Mouse (Mus musculus): ENCODE measurements around the gene Rab44. TPM values are rescaled to one million over a fixed set of nuclear protein-coding genes. Genes with fewer than 3 reads are reported as not detected.
A peak's percentile ranks its signal among the peaks of the same experiment; 100 is the strongest.

The Rab44 gene
- polyA plus RNA-seq, 2 experiments, result 3.7 to 12.8 TPM

- ATAC-seq (ENCODE audit: insufficient read depth), result no peak
- Histone ChIP-seq H3K27me3 (ENCODE audit: control insufficient read depth, insufficient read depth, low read length) (peaks cover 30% of the 10 kb centered on the region), H3K9me3 (ENCODE audit: control insufficient read depth, low read length) (no peaks in the 10 kb centered on the region), H3K4me1 (replicated peaks; ENCODE audit: control insufficient read depth in 2 of 2, insufficient read depth in 2 of 2, low read length in 1 of 2) (peaks cover 1 to 4% of the 10 kb centered on the region in 2 experiments; a peak in 2 of 4 replicates), H3K9ac (replicated peaks) (no peak within 1 kb of the TSS), H3K27ac (no peak within 1 kb of the TSS), H3K36me3 (replicated peaks; ENCODE audit: control insufficient read depth, insufficient read depth, low read depth) (no peaks in the 10 kb centered on the region), H3K4me3 (ENCODE audit: insufficient read depth in 1 of 2, low read depth in 2 of 2, low read length in 2 of 2) (no peak within 1 kb of the TSS), H3K4me2 (ENCODE audit: low read depth) (no peak within 1 kb of the TSS)
- TF ChIP-seq EP300 (IDR thresholded peaks at IDR 0.05; ENCODE audit: low read depth), result no peak
- TF ChIP-seq CTCF (IDR thresholded peaks at IDR 0.05; ENCODE audit: low read depth), result no peak
- 56% methylated on average over 3 of the region's 3 CpGs for WGBS (ENCODE audit: insufficient replicate concordance)
- DNase-seq (ENCODE audit: low read depth in 3 of 3, low spot score in 3 of 3), result no peak
These were observed 23.2 kb upstream of the Rab44 start, which contains the start of gene Cdkn1a for GRCm38 (mm10) chr17:29090776-29091175. TSS of gene Cdkn1a (plus strand) at chr17:29090976.

GRCm38 (mm10) chr17:29091348-29091944, 22.5 kb upstream of the Rab44 start:
- Histone ChIP-seq H3K27me3 (ENCODE audit: control insufficient read depth, insufficient read depth, low read length) (peaks cover 30% of the 10 kb centered on the region), H3K36me3 (replicated peaks; ENCODE audit: control insufficient read depth, insufficient read depth, low read depth) (no peaks in the 10 kb centered on the region), H3K27ac (no peak overlapping the region), H3K9ac (replicated peaks) (no peak overlapping the region), H3K4me3 (ENCODE audit: insufficient read depth in 1 of 2, low read depth in 2 of 2, low read length in 2 of 2) (no peak overlapping the region), H3K9me3 (ENCODE audit: control insufficient read depth, low read length) (no peaks in the 10 kb centered on the region), H3K4me2 (ENCODE audit: low read depth) (no peak overlapping the region), H3K4me1 (replicated peaks; ENCODE audit: control insufficient read depth in 2 of 2, insufficient read depth in 2 of 2, low read length in 1 of 2) (peaks cover 1 to 4% of the 10 kb centered on the region in 2 experiments; a peak in 2 of 4 replicates)
- 40% methylated on average over 6 of the region's 6 CpGs for WGBS (ENCODE audit: insufficient replicate concordance)
- DNase-seq (ENCODE audit: low read depth in 3 of 3, low spot score in 3 of 3) (no peak), ATAC-seq (ENCODE audit: insufficient read depth) (no peak)
- TF ChIP-seq CTCF (IDR thresholded peaks at IDR 0.05; ENCODE audit: low read depth) (no peak), EP300 (IDR thresholded peaks at IDR 0.05; ENCODE audit: low read depth) (no peak)

DNA sequence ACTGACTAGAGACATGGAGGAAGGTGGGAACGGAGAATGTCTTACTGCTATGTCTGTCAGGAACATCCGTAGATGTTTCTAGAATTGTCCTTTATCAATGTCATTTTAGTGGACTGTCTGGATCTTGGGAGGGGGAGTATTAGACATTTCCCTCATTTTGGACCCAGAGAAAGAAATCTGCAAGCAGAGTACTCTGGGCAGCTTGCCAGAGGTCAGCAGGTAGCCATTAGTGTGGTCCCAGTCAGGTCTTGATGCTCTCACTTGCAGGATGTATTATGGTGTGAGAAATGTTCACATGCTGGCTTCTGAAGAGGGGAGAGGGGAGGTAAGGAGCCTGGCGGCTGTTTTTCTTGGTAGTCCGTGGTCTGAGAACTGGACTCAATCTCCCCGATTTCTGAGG, 21.4 kb upstream of the Rab44 start:
- no peaks in the 10 kb centered on the region for H3K9me3 ChIP-seq (ENCODE audit: control insufficient read depth, low read length)
- H3K27me3 ChIP-seq (ENCODE audit: control insufficient read depth, insufficient read depth, low read length), result peaks cover 30% of the 10 kb centered on the region
- TF ChIP-seq CTCF (IDR thresholded peaks at IDR 0.05; ENCODE audit: low read depth) (no peak), EP300 (IDR thresholded peaks at IDR 0.05; ENCODE audit: low read depth) (no peak)
- no peak for DNase-seq (ENCODE audit: low read depth in 3 of 3, low spot score in 3 of 3)
- H3K4me2 ChIP-seq (ENCODE audit: low read depth), result no peak overlapping the region
- 46% methylated on average over 5 of the region's 5 CpGs for WGBS (ENCODE audit: insufficient replicate concordance)
- H3K9ac ChIP-seq (replicated peaks), result no peak overlapping the region
- no peak overlapping the region for H3K27ac ChIP-seq
- no peaks in the 10 kb centered on the region for H3K36me3 ChIP-seq (replicated peaks; ENCODE audit: control insufficient read depth, insufficient read depth, low read depth)
- no peak overlapping the region for H3K4me3 ChIP-seq (ENCODE audit: insufficient read depth in 1 of 2, low read depth in 2 of 2, low read length in 2 of 2)
- no peak for ATAC-seq (ENCODE audit: insufficient read depth)
- H3K4me1 ChIP-seq (replicated peaks; ENCODE audit: control insufficient read depth in 2 of 2, insufficient read depth in 2 of 2, low read length in 1 of 2), result peaks cover 1 to 4% of the 10 kb centered on the region in 2 experiments; a peak in 2 of 4 replicates

- no peaks in the 10 kb centered on the region for H3K9me3 ChIP-seq (ENCODE audit: control insufficient read depth, low read length)
- TF ChIP-seq EP300 (IDR thresholded peaks at IDR 0.05; ENCODE audit: low read depth) (no peak), CTCF (IDR thresholded peaks at IDR 0.05; ENCODE audit: low read depth) (no peak)
- 9% methylated on average over 36 of the region's 36 CpGs for WGBS (ENCODE audit: insufficient replicate concordance)
- peaks cover 30% of the 10 kb centered on the region for H3K27me3 ChIP-seq (ENCODE audit: control insufficient read depth, insufficient read depth, low read length)
- H3K4me3 ChIP-seq (ENCODE audit: insufficient read depth in 1 of 2, low read depth in 2 of 2, low read length in 2 of 2), result peak overlapping the region; percentile 54 to 58
- ATAC-seq (ENCODE audit: insufficient read depth) (peak; percentile 74), DNase-seq (ENCODE audit: low read depth in 3 of 3, low spot score in 3 of 3) (peak; percentile 62 to 68 (median 66))
- H3K4me1 ChIP-seq (replicated peaks; ENCODE audit: control insufficient read depth in 2 of 2, insufficient read depth in 2 of 2, low read length in 1 of 2), result peaks cover 1 to 4% of the 10 kb centered on the region in 2 experiments; a peak in 2 of 4 replicates
- no peak overlapping the region for H3K27ac ChIP-seq
- H3K36me3 ChIP-seq (replicated peaks; ENCODE audit: control insufficient read depth, insufficient read depth, low read depth), result no peaks in the 10 kb centered on the region
- no peak overlapping the region for H3K9ac ChIP-seq (replicated peaks)
- H3K4me2 ChIP-seq (ENCODE audit: low read depth), result peak overlapping the region; percentile 65
These were observed 20.6 kb upstream of the Rab44 start for GRCm38 (mm10) chr17:29093110-29093952.

- Histone ChIP-seq H3K36me3 (replicated peaks; ENCODE audit: control insufficient read depth, insufficient read depth, low read depth) (no peaks in the 10 kb centered on the region), H3K4me1 (replicated peaks; ENCODE audit: control insufficient read depth in 2 of 2, insufficient read depth in 2 of 2, low read length in 1 of 2) (peaks cover 1 to 4% of the 10 kb centered on the region in 2 experiments; a peak in 2 of 4 replicates), H3K4me3 (ENCODE audit: insufficient read depth in 1 of 2, low read depth in 2 of 2, low read length in 2 of 2) (peak overlapping the region; percentile 54 to 58), H3K27me3 (ENCODE audit: control insufficient read depth, insufficient read depth, low read length) (peaks cover 30% of the 10 kb centered on the region), H3K9ac (replicated peaks) (peak overlapping the region; percentile 51; the same call in 1 of the 2 replicates), H3K4me2 (ENCODE audit: low read depth) (peak overlapping the region; percentile 65), H3K27ac (no peak overlapping the region), H3K9me3 (ENCODE audit: control insufficient read depth, low read length) (no peaks in the 10 kb centered on the region)
- DNase-seq (ENCODE audit: low read depth in 3 of 3, low spot score in 3 of 3), result no peak
- peak; percentile 2; the same call in 1 of the 2 replicates for ATAC-seq (ENCODE audit: insufficient read depth)
- TF ChIP-seq CTCF (IDR thresholded peaks at IDR 0.05; ENCODE audit: low read depth) (no peak), EP300 (IDR thresholded peaks at IDR 0.05; ENCODE audit: low read depth) (no peak)
- 2% methylated on average over 24 of the region's 24 CpGs for WGBS (ENCODE audit: insufficient replicate concordance)
These were observed 20.0 kb upstream of the Rab44 start for GRCm38 (mm10) chr17:29093961-29094309.
